Mouse (Mus musculus) liver, postnatal 0 days (tissue): ENCODE measurements around the gene Eng.

Experiments used
- CTCF ChIP-seq: sonication (generic); IDR thresholded peaks from 2 replicates; pipeline ENCODE4 v1.5.1; 2016; ENCODE audit warnings: antibody characterized with exemption, low read depth
- EP300 ChIP-seq: IDR thresholded peaks from 2 replicates; pipeline ENCODE4 v1.6.1; 2016; ENCODE audit warnings: antibody characterized with exemption, low read depth, mild to moderate bottlenecking

DNA sequence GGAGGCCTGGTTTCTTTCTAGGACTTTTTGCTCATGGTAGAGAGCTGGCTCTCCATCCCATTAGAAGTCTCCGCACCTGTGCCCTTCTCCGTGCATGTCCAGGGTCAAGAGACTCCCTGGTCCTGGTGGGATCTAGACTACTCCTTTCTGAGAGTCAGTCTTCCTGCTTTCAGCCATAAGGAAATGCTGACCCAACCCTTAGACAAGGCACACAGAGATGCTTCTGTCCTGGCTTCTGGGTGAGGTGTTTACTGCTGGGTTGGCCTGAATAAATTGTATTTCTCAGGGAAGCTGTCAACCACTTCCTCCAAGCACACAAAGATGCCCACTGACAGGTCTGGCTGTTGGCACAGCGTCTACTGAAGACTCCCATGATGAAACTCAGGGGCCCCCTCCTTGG lies 47.0 kb upstream of the Eng start, which contains the start of gene St6galnac6:
- TF ChIP-seq CTCF (no peak), EP300 (no peak)
